Mouse (Mus musculus) heart, postnatal 4 days (tissue): ENCODE measurements around the gene Cxcr1. TPM values are rescaled to one million over a fixed set of nuclear protein-coding genes. Genes with fewer than 3 reads are reported as not detected.
"Not testable (repeated sequence)": the region's sequence is repeated elsewhere in the genome, so short reads cannot be mapped to it uniquely, and the experiment has no call there.

ENCODE experiments used
- DNase-seq: peaks from one replicate; pipeline ENCODE4 v3.0.0; 2021
- total RNA-seq, 2 experiments: library from RNA; stranded (reverse); gene quantifications; 2 replicates each; pipeline ENCODE4 v1.2.3; 2021

Cxcr1 gene
- total RNA-seq, 2 experiments from 2014 or later = not detected

DNA sequence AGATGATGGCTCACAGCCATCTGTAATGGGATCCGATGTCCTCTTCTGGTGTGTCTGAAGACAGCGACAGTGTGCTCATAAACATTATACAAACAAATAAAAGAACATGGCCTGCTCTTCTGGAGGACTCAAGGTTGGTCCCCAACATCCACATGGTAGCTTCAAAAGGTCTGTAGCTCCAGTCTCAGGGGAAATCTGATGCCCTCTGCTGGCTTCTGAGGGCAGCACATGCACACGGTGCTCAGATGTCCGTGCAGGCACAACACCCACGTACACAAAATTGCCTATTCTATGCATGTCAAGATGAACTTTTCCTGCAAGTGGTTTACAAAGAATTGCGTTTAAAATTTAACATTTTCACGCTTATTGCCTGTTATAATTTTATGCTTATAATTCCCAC lies 1.5 kb upstream of the Cxcr1 start:
- peak; percentile 38 for DNase-seq

GRCm38 (mm10) chr1:74192711-74193110 lies 1.7 kb downstream of the Cxcr1 start:
- DNase-seq = no peak

- DNase-seq = no peak
Observed at GRCm38 (mm10) chr1:74190471-74190870, 4.0 kb downstream of the Cxcr1 start.

DNA sequence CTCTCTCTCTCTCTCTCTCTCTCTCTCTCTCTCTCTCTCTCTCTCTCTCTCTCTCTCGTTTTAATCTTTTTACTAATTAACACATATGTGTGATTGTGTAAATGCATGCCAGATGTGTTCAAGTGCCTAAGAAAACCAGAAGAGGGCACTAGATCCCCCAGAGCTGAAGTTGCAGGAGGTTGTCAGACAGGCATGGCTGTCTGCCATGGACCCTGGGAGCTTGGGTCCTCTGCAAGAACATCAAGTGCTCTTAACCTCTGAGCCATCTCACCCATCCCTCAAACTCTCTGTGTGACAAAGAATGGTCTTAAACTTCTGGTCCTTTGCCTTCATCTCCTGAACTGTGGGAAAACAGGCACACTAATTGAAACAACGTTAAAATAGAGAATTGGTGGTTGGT lies 11.4 kb downstream of the Cxcr1 start:
- DNase-seq = no peak

DNA sequence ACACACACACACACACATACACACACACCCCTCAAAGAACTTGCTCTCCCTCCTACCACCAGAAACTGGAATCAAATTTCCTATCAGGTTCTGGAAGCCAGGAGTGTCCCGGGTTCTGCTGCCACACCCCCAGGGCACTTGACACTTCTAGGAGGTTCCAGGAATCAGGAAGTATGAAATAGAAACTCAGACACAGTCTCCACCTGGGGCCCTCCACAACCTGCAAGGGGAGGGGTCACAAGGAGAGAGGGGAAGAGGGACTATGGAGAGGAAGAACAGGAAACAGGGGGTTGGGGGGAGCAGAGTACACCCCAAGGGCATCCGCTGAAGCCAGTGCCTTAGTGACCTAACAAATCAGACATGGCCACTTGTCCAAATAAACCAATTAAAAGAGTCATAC lies 13.0 kb downstream of the Cxcr1 start:
- no peak for DNase-seq

- DNase-seq = peak; percentile 27
Observed at GRCm38 (mm10) chr1:74179624-74180408, 14.6 kb downstream of the Cxcr1 start.

DNA sequence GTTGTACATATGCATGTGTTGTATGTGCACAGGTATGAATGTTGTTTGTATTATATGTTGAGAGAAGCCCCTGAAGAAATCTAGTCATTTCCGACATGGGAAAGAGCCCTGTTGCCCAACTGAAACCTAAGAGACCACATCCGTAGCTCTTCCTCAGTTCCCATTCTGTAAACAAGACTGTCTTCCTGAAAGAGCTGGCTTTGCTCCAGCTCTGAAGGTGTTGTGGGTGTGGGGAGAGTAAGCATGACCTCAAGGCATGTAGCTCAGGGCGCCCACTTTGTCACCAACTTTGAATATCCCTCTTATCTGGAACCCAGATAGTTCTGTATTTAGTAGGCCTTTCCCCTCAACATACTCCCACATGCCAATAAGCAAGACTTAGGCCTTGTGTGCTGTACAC lies 15.8 kb downstream of the Cxcr1 start:
- DNase-seq = no peak

DNA sequence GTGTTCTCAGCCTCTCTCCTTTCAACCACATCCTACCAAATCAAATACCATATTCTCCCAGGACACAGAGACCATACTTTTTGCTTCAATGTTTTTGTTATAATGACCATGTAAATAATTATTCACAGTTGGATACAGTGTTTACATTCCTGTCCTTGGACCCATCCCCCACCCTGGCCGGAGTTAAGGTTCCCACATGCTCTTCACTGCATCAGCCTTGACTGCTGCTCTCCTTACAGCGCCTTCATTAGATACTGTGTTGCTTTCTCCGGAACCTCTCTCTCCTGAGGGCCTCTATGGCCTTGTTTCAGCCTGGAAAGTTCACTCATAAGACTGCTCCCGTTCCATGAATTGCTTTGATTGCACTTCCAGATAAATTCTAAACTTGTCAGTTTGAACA lies 18.7 kb downstream of the Cxcr1 start:
- no peak for DNase-seq

DNA sequence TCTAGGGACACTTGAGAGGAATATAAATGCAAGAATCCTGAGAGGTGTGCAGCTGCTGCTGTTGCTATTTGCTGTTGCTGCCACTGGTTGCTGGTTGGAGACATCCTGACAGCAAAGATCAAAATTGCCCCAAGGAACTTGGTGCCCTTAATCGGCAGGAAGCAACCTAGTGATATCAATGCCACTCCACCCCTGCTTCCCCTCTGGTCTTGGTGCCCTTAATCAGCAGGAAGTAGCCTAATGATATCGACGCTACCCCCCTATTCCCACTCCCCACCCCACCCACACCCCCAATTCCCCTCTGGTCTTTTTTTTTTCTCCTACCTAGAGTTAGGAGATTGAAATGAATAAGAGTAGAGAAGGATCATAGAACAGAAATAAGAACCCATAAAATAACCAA lies 21.7 kb downstream of the Cxcr1 start:
- no peak for DNase-seq

DNA sequence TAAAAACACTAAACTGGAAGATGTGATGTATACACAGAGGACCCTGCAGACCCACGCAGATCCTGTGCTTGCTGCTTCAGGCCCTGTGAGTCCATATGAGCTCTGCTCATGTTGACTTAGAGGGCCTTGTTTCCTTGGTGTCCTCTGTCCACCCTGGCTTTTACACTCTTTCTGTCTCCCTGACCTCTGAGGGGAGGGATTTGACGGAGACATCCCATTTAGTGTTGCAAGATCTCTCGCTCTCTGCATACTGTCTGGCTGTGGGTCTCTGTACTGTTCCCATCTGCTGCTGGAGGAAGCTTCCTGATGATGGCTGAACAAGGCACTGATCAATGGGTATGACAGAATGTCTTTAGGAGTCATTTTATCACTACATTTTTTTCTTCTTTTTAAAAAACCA lies 24.7 kb downstream of the Cxcr1 start:
- DNase-seq = no peak

DNA sequence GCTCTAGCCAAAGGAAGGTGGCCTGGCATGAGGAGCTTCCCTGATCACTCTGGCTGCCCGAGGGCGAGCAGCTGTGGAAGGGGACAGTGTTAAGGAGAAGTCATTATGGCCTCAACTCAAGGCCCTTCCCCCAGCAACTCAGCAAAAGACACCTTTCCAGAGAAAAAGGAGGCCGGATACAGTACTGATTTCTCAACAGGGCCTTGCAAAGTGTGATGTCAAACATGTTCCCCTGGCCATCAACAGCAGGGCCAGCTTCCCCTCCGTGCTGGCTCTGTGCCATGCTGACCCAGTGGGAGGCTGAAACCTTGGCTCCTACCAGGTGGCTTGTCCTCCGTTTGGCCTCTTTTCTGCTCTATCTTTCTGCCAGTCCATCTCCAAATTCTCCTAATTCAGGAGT lies 27.3 kb downstream of the Cxcr1 start:
- no peak for DNase-seq

- no peak for DNase-seq
Observed at GRCm38 (mm10) chr1:74160036-74160435, 34.4 kb downstream of the Cxcr1 start.

- DNase-seq = not testable (repeated sequence)
Observed at GRCm38 (mm10) chr1:74159613-74160012, 34.8 kb downstream of the Cxcr1 start.

DNA sequence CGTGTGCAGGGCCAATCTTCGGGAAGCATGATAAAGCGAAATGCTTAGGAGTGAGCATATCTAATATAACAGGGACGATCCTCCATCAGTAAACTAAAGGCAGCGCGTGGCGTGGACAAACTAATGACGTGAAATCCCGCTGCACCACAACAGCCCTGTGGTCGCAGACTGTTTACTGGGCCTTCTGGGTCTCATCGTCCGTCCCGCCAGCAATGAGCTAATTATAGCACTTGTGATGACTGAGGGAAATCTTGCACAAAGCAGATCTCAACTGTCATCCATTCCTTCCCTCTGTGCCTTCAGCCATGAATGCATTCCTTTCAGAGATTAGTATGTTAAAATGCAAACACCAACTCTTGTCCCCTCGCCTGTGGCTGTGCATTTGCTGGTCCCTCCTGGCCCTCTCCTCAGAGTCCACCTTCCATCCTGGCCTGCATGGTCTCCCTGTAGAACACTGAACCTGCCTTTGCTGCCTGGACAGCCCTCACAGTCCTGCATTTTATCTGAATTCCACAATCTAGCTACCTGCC lies 38.0 kb downstream of the Cxcr1 start:
- no peak for DNase-seq

DNA sequence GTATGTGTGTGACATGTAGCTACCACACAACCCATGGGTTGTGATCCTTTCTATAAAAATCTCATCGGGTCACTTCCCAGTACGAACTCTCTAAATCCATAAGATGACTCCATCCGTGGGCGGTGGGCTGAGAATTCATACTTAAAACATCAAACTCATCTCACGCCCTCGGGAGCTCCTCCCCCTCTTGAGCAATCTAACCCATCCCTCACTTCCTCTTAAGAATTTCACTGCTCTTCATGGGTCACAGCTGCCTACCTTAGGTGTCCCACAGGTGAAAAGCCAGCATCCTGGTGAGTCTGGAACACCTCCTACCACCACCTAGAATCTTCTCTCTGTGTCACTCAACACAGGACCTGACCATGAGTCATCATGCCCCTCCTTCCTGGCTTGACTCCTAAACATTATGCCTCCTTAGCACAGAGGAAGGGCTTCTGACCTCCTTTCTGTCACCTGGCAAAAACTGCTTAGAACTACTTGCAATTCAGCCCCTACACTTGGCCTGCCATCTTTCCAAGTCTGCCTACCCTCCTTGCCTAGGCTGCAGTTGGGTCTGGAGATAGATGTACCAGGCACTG lies 38.9 kb downstream of the Cxcr1 start:
- DNase-seq = no peak

GRCm38 (mm10) chr1:74153461-74154184 lies 40.8 kb downstream of the Cxcr1 start, which contains the start of gene Cxcr2:
TSS of gene Cxcr2 (plus strand) at chr1:74153989.
- DNase-seq = no peak

DNA sequence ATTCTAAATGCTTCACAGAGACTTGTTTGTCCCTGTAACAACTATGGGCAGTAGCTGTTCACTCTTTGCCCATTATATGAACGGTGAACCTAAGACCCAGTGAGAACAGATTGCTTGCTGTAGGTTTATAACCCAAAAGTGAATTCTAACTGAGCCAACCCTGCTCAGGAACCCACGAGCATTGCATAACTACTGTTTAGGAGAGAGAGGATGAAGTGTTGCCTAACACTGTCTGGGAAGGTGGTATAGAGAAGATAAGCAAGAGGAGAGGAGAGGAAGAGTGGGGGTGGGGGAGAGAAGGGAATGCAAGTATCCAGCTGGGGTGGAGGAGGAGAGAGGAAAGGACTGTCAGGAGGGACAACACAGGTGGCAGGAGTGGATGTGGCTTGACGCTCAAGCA lies 43.3 kb downstream of the Cxcr1 start:
- no peak for DNase-seq

DNA sequence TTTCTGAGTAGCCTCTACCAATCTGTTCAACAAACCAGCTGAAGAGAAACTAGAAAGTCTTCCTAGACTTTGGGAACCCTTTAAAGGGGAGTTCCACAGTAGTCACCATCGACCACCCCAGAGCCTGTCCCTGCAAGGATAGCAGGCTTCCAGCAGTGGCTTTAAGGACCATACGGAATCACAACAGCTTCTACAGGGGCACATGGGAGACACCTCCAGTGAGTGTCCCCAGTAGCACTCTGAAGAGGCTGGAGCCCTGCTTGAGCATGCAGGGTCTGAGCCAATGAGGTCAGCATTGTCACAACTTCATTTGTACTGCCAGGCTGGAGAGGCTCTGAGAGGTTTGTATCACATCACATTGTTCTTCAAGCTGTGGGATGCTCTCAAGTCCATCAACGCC lies 44.3 kb downstream of the Cxcr1 start:
- DNase-seq = no peak

DNA sequence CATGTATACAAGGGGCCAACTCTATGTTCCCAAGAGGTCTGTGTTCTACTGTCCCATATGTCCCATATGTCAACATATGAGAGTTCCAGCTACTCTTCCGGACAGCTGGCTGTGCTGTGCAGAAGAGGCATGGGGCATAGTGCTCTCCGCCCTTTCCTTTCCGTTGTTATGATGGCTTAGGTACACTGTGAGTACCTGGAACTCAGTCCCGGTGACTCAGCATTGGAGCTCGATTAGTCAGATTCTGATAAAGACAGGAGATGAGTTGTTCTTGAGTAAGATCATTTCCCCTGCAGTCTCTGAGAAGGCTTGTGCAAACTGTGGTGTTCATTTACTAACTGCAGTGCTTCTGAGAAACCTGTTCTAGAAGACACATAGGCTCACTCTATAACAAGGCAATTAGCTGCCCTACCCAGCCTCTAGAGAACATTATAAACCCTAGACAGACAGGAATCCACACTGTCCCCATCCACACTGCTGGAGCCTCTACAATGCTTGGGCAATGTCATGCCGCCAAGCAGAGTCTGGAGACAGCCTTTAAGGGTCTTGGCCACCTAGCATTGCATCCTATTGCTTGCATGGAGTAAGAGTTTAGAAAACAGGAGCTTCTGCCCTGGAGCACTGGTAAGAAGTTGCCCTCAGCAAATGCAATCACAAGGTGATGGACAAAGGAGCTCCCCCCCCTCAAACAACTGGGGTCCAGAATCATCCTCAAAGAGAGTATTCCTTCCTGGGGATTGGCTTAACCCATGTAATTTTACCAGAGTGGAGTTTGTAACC lies 45.1 kb downstream of the Cxcr1 start:
- no peak for DNase-seq
